Mouse (Mus musculus) kidney, adult 9 months (tissue): ENCODE measurements at regions not wholly inside any gene's neighbourhood (a gene's known extent, or its start where the extent isn't known, plus 50 kb on each side); places are given as distances from the start of the nearest gene placed in this dataset.

Experiments
- DNase-seq: peaks from one replicate; pipeline ENCODE4 v3.0.0; 2022

DNA sequence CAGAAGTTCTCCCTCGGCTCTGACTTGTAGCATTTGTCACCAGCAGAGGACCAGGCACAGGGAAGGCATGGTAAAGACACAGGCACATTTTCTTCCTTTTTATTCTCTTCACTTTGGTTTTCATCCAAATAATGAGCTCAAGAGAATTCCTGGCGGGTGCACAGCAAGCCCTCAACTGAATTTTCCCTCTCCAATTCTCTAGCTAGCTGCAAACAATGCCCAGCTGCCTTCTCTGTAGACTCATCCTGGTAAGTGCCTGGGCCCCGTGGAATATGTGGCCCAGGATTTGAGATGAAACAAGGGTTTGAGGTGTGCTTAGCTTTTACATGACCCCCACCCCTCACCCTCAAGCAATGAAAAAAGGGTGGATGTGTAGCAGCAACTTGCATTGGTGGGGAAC lies 90.4 kb downstream of the Otol1 start:
- DNase-seq = no peak

DNA sequence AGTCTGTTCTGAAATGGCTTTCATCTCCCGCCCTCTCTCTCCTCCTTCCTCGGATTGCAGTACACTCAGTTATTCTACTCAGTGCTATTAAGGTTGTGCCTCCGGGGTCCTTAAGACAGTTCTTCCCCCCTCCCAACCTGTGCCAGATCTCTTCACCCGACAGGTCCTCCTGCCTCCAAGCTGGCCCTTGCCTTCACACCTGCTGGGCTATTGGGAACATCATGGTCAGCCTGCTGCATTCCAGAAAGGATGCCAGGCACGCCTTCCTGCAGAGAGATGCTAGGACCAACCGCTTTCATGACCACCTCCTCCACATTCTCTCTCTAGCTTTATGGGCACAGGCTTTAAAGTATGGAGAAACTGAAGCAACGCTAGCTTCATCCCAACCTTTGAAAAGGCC lies 94.7 kb downstream of the Otol1 start:
- no peak for DNase-seq

DNA sequence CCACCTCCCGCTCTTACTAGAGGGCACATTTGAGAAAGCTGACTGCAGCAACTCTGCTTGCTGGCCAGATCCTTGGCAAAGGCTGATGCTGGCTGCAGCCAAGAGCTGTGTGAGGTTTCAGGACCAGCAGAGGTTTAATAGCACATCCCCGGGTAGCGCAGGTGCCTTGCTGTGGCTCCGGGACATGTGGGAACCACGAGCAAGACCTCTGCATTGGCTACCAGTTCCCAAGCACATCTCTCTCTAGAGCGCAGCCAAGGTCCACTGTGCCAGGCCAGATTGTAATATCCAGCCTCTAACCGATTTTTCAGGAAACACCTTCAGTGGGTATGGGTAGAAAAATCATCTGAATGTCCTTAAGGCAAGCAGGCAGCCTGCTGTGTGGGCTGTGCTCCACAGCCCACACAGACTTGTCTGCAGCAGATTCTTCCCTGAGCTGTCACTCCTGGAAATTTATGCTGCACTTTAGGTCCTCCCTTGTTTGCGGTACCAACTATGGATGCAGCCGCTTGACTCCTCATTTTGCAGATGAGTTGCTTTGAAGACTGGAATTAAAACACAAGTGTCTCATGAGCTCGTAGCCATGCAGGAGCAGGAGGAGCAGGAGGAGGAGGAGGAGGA lies 95.3 kb downstream of the Otol1 start:
- no peak for DNase-seq

DNA sequence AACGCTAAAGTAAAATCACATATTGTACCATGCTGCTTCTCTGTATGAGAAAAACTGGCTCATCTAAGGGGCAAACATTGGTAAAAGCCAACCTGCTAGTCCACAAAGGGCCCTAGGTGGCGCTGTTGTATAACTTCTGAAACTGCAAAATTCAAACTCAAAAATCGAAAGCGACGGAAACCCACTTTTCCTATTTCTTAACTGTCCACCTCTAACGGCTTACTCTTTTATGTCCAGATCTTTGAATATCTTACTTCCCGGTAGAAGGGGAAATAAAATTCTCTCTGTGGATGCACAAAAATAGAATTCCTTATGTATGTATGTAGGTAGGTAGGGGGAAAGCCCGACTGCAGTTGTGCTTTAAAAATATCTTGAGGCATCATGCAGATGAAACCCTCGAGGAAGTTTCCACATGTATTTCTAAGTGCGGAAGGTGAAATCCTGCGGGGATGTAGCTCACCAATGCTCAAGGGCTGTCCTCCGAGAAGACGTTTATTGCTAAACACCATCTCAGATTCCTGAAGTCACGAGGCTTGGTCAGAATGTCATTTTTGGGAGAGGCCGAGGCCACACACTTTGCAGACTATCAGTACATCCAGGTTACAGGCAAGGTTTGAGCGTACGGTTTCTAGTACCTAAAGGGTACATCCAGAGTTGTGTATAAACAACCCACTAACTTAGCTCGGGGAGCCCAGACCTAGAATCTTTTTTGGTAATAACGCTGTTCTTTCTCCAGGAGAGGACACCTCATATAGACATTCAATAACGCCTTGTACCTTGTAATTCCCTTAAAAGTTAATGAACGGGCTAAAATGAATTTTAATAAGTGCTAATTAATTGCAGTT lies 96.8 kb downstream of the Otol1 start:
- peak; percentile 72 for DNase-seq

DNA sequence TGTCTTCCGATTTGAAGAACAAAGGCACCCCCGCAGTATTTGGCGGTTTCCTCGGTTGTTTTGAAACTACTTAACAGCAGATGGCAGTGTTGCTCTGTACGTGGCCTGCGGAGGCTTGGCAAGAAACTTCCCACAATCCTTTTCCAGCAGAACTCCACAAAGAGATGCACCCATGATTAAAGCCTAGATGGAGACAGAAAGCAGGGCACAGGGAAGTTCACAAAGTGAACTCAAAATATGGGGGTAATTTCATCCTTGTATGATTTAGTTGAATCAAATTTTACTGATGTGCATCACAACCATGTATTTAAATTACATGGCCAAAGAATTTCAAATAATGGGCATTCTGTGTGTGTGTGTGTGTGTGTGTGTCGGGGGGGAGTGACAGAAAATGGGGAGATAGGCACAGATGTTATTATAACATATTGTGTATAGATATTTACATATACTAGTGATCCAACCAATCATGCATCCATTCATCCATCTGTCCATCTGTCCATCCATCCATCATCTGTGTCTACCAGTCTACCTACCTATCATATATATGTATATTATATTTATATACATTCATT lies 97.5 kb downstream of the Otol1 start:
- DNase-seq = peak; percentile 48

DNA sequence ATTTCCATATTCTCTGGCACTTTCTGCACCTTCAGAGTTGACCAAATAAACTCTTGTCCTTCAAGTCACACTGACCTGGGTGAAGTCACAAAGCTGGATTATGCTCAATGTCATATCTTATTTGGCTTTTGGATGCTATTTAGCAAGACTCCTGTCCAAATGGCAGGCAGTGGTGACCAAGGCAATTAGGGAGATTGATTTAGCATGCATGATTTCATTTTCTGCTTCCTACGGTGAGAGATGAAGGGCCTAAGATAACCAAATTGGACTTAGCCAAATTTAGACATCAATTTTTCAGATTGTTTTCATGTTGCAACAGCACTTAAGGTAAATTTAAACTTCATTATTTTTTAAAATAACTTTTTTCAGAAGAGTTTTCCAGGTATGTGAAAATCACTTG lies 98.1 kb downstream of the Otol1 start:
- no peak for DNase-seq

DNA sequence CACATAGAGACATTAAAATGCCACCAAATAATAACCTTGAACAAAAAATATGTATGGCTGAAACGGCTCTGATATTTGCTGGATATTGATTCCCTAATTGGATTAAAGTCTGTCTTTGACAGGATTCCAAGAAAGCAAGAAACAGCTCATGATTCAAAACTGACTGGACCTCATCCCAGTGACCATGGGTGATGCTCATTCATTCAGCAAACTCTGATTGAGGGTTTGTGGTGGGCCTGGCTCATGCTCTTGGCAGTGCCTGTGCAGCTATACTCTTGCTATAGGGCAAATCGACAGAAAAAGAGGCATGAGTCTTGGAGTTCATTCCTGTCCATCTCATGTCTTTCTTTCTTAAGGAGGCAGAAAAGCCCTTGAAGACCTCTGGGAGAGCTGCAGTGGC lies 98.7 kb downstream of the Otol1 start:
- DNase-seq = no peak

DNA sequence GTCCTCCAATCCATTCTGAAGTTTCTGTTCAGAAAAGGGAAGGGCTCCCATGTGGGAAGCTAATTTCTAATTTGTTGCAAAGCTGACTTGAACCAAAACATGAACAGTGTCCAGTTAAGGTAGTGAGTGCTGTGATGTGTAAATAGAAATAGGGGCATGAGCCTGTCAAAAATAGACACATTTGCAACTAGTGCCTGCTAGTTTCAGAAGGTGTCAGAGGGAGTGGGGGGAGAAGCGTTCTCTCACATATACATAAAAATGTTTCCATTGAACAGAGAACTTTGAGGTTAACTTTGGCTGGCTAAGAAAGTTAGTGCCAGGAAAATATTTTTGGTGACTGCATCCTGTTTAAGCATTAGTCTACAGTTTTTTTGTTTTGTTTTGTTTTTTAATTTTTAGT lies 118.8 kb downstream of the Otol1 start:
- no peak for DNase-seq

DNA sequence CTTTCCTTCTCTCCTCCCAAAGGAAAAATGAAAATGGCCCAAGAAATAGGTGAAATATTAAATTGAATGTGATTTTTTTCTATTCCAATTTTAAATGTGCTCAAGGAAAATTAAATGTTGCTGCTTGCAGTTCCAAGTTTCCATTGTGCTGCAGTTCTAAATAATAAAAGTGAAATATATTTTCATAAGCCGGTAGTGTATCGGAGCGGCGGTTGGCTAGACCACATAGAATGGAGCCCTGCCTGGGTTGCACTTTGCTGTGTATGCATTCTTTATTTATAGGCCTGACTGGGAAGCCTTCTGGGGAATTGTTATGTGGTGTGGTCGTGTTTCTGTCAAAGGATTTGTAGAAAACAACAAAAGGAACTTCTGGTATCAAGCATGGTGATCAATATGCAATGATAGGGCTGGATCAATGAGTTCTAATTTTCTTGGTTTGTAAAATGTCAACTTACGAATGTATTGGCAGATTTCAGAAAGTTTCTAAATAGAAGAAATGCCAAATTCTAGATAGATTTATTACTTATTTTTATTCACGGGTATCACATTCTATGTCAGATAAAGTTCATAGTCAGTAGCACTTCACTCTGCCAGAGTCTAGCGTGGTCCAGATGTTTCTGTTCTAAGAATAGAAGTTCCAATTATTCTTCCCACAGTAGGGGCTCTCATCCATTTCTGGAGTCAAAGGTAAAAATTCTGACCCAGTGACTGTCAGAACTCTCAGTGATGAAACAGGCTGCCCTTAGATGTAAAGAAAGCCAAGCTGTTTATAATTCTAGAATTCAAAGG lies 123.0 kb downstream of the Otol1 start:
- no peak for DNase-seq

DNA sequence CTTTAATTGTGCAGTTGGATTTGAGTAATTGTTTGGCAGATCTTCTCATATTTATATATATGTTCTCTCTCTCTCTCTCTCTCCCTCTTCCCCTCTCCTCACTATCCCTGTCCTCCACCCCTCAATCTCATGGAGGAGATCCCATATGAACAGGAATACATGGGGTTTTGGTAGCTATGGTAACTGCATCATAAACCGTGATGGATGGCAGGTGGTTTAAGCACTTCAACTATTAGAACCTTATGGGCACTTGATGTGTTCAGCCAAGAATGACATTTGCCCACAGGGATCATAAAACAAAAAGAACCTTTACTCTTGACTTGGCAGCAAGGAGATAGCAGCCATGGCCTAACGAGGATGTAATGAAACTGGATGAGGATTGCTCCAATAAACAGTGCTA lies 127.5 kb downstream of the Otol1 start:
- DNase-seq = no peak

DNA sequence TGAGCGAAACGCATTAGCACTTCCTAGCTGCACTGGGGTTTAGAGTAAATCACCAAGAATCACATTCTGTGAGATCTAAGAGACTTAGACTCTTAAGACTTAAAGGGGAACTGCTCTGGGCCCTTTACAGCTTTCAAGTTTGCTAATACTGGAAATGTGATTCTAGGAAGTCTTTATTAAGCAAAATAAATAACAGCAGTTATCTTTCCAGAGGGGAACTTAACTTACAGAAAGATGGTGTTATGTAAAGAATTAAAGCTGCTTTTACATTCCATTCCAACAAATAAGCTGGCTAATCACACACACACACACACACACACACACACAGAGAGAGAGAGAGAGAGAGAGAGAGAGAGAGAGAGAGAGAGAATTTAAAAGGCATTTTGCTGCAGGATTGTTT lies 131.1 kb downstream of the Otol1 start:
- no peak for DNase-seq

DNA sequence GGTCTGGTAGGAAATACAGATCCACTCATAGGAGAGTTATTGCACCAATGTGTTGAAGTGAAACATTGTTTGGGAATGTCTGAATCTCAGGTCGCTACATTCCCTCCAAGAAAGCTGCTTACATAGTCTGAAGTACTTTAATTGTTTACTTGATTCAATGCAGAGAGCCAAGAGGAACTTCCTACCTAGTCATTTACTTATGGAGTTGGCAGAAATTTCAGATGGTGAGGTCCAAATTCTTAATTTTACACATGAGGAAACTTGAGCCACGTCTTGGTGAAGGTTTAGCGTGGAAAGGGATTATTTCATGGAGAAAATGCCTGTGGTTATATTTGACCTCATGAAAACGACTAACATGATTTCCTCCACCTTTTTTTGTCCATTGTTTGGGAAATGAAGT lies 131.5 kb downstream of the Otol1 start:
- no peak for DNase-seq

DNA sequence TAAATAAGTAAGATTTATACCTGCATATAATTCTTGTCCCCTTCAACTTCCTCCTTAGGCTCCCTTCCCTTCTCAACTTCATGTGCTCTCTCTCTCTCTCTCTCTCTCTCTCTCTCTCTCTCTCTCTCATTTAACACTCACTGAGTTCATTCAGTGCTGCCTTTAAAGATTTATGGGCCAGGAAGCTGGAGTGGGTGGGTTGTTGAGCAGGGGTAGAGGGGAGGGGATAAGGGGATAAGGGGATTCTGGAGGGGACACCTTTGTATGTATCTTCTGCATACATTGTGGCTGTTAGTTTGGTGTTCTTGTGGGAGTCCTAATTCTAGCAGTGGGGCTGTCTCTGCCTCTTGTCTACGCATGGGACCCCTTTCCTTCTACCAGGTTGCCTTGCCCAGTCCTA lies 138.3 kb downstream of the Otol1 start:
- no peak for DNase-seq

DNA sequence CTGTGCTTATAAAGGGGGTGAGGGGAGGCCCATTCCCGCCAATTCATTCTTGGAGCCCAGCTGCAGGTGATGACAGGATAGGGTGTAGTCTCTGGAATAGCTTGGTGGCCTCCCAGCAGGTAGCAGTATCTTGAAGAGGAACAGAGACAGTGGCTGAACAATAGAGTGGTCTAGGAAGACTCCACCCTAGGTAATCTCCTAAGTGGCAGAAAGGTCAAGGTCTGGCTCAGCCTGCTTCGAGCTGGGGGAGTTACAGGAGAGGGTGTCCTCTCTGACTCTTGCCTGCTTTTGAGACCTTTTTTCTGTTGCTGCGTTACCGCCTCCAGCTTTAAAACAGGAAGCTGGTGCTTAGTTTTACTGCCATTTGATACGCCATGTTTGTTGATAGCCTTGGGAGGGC lies 143.7 kb downstream of the Otol1 start:
- DNase-seq = no peak

DNA sequence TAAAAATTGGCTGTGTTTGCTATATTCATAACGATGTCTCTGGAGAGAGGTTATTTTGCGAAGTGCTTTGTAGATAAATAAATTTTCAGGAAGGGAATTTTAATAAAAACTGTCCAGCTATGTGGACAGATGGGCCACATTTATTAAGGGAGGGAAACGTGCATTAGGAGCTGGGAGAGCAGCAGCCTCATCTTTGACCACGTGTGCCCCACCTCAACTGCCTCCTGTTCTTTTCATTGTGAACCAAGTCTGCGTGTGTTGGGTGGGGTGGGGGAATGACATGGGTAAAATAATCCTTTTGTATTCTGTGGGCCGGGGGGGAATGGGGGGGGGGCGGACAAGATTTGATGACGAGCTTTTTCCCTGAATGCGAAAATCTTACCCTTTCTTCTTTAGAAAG lies 152.6 kb downstream of the Otol1 start:
- no peak for DNase-seq

DNA sequence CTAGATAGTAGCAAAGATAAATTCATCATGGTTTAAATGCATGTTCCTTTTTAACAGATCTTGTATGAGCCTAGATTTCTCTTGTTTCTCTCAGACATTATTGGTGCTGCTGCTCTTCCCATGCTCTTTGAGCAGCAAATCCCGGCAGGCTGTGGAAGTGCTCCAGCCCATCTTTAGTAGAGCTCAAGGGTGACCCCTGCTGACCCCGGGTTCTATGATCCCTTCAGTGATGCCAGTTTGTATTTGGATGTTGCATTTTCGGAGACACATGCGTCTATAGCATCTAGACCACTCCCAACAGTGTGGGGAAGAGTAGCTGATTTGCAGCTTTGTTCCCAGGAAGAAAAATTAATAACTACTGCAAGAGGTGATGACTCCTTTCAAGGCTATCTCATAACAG lies 164.3 kb downstream of the Otol1 start:
- DNase-seq = no peak

DNA sequence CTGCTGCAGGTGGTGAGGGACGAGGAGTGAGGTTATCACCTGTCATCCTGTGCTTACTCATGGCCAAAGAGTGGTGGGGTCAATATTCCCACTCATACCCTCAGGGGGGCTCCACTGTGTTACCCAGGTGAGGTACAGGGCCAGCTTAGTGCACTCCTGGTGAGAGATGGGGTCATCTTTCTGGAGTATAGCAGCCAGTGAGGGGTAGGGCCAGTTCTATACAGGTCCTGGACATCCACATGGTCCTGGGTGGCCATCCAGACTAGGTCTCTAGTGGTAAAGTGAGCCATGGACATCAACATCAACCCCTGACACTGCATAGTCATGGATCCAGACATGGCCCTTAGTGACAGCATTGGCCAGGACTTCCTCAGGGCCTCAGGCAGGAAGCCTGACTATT lies 169.0 kb downstream of the Otol1 start:
- no peak for DNase-seq

DNA sequence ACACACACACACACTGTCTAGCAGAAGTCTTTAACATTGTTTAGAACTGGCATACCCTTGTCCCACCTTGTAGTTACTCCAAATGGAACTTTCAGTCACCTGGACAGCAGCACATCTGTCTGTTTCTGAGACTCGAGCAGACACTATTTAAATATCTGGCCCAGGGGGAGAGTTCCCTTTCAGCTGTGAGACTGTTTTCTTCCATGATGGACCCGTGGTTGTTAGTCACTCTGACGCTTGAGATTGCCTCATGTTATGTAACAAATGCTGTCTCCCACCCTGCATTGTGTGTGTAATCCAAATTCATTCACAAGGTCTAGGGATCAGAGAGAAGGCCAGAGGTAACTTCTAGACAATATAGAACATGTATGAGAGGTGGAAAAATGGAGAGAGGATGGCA lies 174.2 kb downstream of the Otol1 start:
- no peak for DNase-seq

DNA sequence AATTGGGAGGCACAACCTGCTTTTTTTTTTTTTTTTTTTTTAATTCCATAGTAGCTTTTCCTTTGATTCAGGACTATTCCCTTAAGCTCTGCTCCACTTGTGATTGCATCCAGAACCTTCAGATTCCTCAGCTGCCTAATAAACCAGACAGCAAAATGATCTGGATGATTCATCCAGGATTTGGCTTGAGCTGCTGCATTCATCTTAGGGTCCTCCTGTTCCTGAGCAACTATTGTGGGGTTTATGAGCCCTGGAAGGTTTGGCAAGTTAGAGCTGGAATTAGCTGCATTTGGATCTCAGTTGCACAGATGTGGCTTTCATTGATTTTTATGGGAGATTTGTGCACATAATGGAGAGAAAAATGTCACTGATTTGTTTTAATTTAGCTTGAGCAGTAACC lies 183.3 kb downstream of the Otol1 start:
- no peak for DNase-seq

DNA sequence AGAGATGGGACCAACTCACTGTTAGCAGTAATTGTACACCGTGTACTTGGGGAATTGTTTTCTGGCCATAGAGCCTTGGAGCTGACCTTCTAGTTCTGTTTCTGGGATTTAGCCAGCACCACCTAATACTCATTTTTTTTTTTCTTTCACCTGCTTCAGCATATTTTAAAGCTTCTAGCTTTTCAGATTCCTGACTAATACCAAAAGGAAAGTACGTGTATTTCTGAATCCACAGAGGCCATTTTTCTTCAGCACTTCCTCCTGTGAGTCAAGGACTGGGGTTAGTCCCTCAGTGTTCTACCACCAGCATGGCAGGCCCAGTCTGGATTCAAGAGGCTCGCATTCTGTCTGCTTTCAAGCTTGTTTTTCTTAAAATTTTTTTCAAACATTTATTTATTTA lies 189.3 kb downstream of the Otol1 start:
- DNase-seq = no peak

DNA sequence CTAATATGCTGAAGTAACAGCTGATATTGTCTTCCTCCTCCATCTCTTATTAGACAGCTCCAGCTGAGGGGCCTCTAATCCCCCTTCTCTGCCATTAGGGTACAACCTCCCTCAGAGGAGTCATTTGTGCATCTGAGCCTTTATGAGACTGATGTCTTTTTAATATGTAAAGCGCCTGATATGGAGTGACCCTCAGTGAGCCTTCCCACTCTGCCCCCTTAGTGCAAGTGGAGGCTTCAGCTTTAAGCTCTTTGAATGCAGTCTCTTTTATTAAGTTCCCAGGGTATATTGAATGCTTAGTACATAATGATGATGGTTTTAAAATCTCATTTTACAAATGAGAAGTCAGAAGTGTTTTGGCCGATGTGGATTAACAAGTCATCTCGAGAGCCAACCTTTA lies 191.5 kb downstream of the Otol1 start:
- DNase-seq = no peak

DNA sequence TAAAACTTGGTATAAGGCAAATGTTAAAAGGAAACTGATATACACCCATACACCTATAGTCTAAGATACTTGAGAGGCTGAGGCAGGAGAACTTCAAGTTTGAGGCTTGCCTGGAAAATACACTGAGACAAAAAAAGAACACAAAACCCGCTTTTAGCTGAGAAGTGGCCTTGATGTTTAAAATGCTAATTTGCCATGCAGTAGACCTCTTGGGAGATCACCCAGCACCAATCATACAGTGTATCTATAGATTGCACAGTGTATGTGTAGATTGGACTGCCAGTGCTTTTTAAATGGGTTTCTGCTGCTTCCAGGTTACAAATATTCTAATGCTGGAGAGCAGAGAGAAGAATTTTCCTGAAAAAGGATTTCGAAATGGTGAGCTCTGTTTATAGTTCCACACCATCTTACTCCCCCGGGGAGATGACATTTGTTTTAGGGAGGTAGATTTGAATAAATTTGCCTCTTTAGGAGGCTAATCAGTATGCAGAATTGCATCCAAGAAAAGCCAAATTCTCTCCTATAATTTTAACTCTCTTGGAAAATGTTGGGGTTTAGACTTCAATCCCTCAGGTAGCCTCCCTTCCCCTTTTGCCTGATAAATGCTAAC lies 194.0 kb downstream of the Otol1 start:
- DNase-seq = no peak

DNA sequence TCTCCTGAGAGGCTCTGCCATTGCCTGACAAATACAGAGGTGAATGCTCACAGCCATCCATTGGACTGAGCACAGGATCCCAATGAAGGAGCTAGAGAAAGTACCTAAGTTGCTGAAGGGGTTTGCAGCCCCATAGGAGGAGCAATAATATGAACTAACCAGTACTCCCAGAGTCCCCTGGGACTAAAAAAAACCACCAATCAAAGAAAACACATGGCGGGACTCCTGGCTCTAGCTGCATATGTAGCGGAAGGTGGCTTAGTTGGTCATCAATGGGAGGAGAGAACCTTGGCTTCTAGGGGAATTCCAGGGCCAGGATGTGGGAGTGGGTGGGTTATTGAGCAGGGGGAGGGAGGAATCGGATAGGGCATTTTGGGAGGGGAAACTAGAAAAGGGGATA lies 207.8 kb downstream of the Otol1 start:
- no peak for DNase-seq
